ENCODE assay signal across 8 mouse cellular contexts in the genomic region with DNA sequence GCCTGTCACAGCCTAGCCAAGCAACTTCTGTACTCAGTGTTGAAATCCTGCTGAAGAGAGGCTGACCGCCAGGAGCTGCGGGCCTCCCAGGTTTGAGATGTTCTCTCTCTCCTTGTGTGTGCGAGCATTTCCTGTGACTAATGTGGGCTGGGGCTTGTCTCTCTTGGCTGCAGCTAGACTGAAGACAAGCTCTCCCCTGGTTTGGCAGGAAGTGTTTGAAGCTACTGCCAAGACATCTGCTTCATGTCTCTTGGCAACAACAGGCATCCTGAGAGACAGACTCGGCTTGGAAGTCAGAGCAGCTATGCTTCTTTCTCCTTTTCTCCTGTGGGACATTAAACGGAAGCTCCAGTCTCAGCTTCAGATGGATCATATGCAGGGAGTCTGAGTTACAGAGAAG. TPM values are rescaled to one million over a fixed set of nuclear protein-coding genes. Genes with fewer than 3 reads are reported as not detected.
DNase-seq lines count a peak whose midpoint lies in the region; ATAC-seq and TF ChIP-seq lines count a peak whose summit lies in the region.

No protein-coding gene starts in this region.

- TF ChIP-seq RAD21 in CH12.LX (IDR thresholded peaks at IDR 0.05; ENCODE audit: low read depth, low read length), result no peak

- DNase-seq in CH12.LX (ENCODE audit: extremely low read depth), result peak; percentile 21
- peak; percentile 49 for DNase-seq in adrenal gland, postnatal 25 days
- peak; percentile 90 for DNase-seq in forebrain, postnatal 0 days
- peak; percentile 89 to 92 for DNase-seq in heart, postnatal 10 days
- DNase-seq in layer of hippocampus, adult 2 months (ENCODE audit: low spot score in 2 of 2), result peak; percentile 65 to 87
- peak; percentile 47 for DNase-seq in lung, adult 2 months
- DNase-seq in right cerebral cortex, postnatal 10 days (ENCODE audit: low spot score in 2 of 2), result peak; percentile 86 to 92
- no peak for DNase-seq in yolk sac, embryonic 10.5 days (ENCODE audit: low spot score)

- no peaks in the 10 kb centered on the region for H3K79me2 ChIP-seq in CH12.LX (replicated peaks; ENCODE audit: control insufficient read depth, extremely low read depth, insufficient read depth, poor library complexity, severe bottlenecking)

- no peaks in the 10 kb centered on the region for H3K27me3 ChIP-seq in CH12.LX (replicated peaks)
- no peaks in the 10 kb centered on the region for H3K27me3 ChIP-seq in forebrain, postnatal 0 days (ENCODE audit: insufficient read depth, low read length)

- H3K36me3 ChIP-seq in CH12.LX (replicated peaks in 1 of 2; ENCODE audit: control insufficient read depth in 1 of 2, insufficient read depth in 1 of 2, low read length in 1 of 2), result no peaks in the 10 kb centered on the region
- H3K36me3 ChIP-seq in forebrain, postnatal 0 days (ENCODE audit: insufficient read depth), result no peaks in the 10 kb centered on the region

- H3K9ac ChIP-seq in CH12.LX (ENCODE audit: insufficient read depth, low read depth), result no peak overlapping the region
- no peak overlapping the region for H3K9ac ChIP-seq in forebrain, postnatal 0 days

- WGBS in forebrain, postnatal 0 days, result 45% methylated on average over 5 of the region's 5 CpGs
- 27% methylated on average over 5 of the region's 5 CpGs for WGBS in lung, adult 2 months

- peaks cover 5% of the 10 kb centered on the region for H3K9me3 ChIP-seq in CH12.LX (replicated peaks; ENCODE audit: low read length)
- no peaks in the 10 kb centered on the region for H3K9me3 ChIP-seq in forebrain, postnatal 0 days (ENCODE audit: low read length)

- no peak for TF ChIP-seq CTCF in CH12.LX (conservative IDR thresholded peaks at IDR 0.05 in 1 of 2, IDR thresholded peaks at IDR 0.05 in 1 of 2; ENCODE audit: low read depth in 2 of 2, low read length in 2 of 2)
- TF ChIP-seq CTCF in forebrain, postnatal 0 days (IDR thresholded peaks at IDR 0.05; ENCODE audit: low read depth), result no peak
- TF ChIP-seq CTCF in layer of hippocampus, adult 2 months (conservative IDR thresholded peaks at IDR 0.05), result peak; percentile 46
- TF ChIP-seq CTCF in lung, adult 2 months (IDR thresholded peaks at IDR 0.05; ENCODE audit: insufficient read depth, low read length), result no peak

- in situ Hi-C loops in CH12.LX (cut with MboI; ENCODE audit: low pct_ligation_motif_present, low pct_unique_long_range_greater_than_20kb, low sequenced_read_pairs), result no loop called here

- no peak overlapping the region for H3K4me3 ChIP-seq in CH12.LX (replicated peaks in 1 of 3; ENCODE audit: low read depth in 2 of 3, low read length in 2 of 3, poor library complexity in 1 of 3)
- no peak overlapping the region for H3K4me3 ChIP-seq in forebrain, postnatal 0 days (ENCODE audit: low read depth, low read length)
- no peak overlapping the region for H3K4me3 ChIP-seq in layer of hippocampus, adult 2 months
- H3K4me3 ChIP-seq in lung, adult 2 months (replicated peaks; ENCODE audit: extremely low read depth, low read depth, low read length), result no peak overlapping the region

- dilution Hi-C loops in CH12.LX (cut with MboI; ENCODE audit: extremely low pct_ligation_motif_present, extremely low pct_unique_long_range_greater_than_20kb, low sequenced_read_pairs), result no loop called here

- TF ChIP-seq POLR2A in CH12.LX (IDR thresholded peaks at IDR 0.05; ENCODE audit: low read depth, low read length), result no peak
- TF ChIP-seq POLR2A in lung, adult 2 months (IDR thresholded peaks at IDR 0.05; ENCODE audit: borderline replicate concordance, extremely low read depth, low read depth, low read length), result peak; percentile 29; the same call in 1 of the 2 replicates

- ATAC-seq in forebrain, postnatal 0 days, result peak; percentile 96

- H3K4me2 ChIP-seq in CH12.LX (ENCODE audit: insufficient read depth, low read depth, poor library complexity, severe bottlenecking), result no peak overlapping the region
- H3K4me2 ChIP-seq in forebrain, postnatal 0 days (ENCODE audit: low read depth), result 0 out of 2 replicates have a peak overlapping the region, but pooled peaks have one; percentile 13

- no peak for TF ChIP-seq EP300 in CH12.LX (IDR thresholded peaks at IDR 0.05; ENCODE audit: low read length)

- H3K27ac ChIP-seq in CH12.LX (ENCODE audit: insufficient read depth, low read depth), result no peak overlapping the region
- peak overlapping the region; percentile 79 for H3K27ac ChIP-seq in forebrain, postnatal 0 days (ENCODE audit: low read depth, low read length)
- peak overlapping the region; percentile 89 for H3K27ac ChIP-seq in layer of hippocampus, adult 2 months

- intact Hi-C loops in heart, postnatal 10 days (cut with DNase I), result loop anchor here (5.0 kb wide), 1 partner anchor 85 kb away; no protein-coding TSS in a partner anchor

- H3K4me1 ChIP-seq in CH12.LX (ENCODE audit: control insufficient read depth in 1 of 2, insufficient read depth in 2 of 2), result peaks cover 19 to 52% of the 10 kb centered on the region in 2 experiments
- H3K4me1 ChIP-seq in forebrain, postnatal 0 days (ENCODE audit: insufficient read depth), result no peaks in the 10 kb centered on the region
- H3K4me1 ChIP-seq in lung, adult 2 months (ENCODE audit: control insufficient read depth, insufficient read depth, low read length), result peaks cover 13% of the 10 kb centered on the region

TF ChIP-seq in CH12.LX, 34 proteins besides CTCF, POLR2A, EP300 and RAD21:
- TF ChIP-seq MAZ (IDR thresholded peaks at IDR 0.05; ENCODE audit: low read depth, low read length) (no peak), NRF1 (IDR thresholded peaks at IDR 0.05; ENCODE audit: low read depth, low read length) (no peak), MAFK (IDR thresholded peaks at IDR 0.05; ENCODE audit: insufficient replicate concordance, low read length) (no peak), MYC (IDR thresholded peaks at IDR 0.05; ENCODE audit: low read depth, low read length) (no peak), MXI1 (IDR thresholded peaks at IDR 0.05; ENCODE audit: low read depth, low read length) (no peak), TBP (conservative IDR thresholded peaks at IDR 0.05; ENCODE audit: low read depth, low read length) (no peak), USF1 (IDR thresholded peaks at IDR 0.05; ENCODE audit: low read depth, low read length) (no peak)

RNA-seq across cellular contexts. Expression of gene Hs1bp3, which starts 44.2 kb away (rescaled TPM):
- total RNA-seq in CH12.LX (2012; rRNA removed) (4.0 and 4.7 TPM in 2 replicates), CH12.LX (2014; rRNA removed) (2.6 and 2.9 TPM in 2 replicates)
- polyA plus RNA-seq in CH12.LX (2012; ENCODE audit: insufficient read length, low read depth), result 8.2 and 10.1 TPM in 2 replicates
- 13.6 and 22.3 TPM in 2 replicates for total RNA-seq in adrenal gland, postnatal 25 days (2021)
- total RNA-seq in forebrain, postnatal 0 days (2014; rRNA removed), result 5.5 and 7.0 TPM in 2 replicates
- 4.2 and 5.8 TPM in 2 replicates for polyA plus RNA-seq in forebrain, postnatal 0 days (2015; fragmentation: Nextera tagmentation; extraction: Ambion mirVana)
- 10 to 100 TPM; 11.3 to 15.1 TPM for total RNA-seq in heart, postnatal 10 days (2021)
- 10 to 100 TPM; 12.2 to 15.1 TPM for total RNA-seq in layer of hippocampus, adult 2 months (2021)
- 21.7 and 25.8 TPM in 2 replicates for polyA plus RNA-seq in lung, adult 2 months (2012; rRNA removed)

RNA-seq across cellular contexts. Expression of gene Gdf7, which starts 55.7 kb away (rescaled TPM):
- not detected in 2 replicates for total RNA-seq in CH12.LX (2012; rRNA removed)
- total RNA-seq in CH12.LX (2014; rRNA removed), result not detected in 2 replicates
- not detected in 2 replicates for polyA plus RNA-seq in CH12.LX (2012; ENCODE audit: insufficient read length, low read depth)
- not detected in 2 replicates for total RNA-seq in adrenal gland, postnatal 25 days (2021)
- total RNA-seq in forebrain, postnatal 0 days (2014; rRNA removed), result 0.14 and 0.54 TPM in 2 replicates
- polyA plus RNA-seq in forebrain, postnatal 0 days (2015; fragmentation: Nextera tagmentation; extraction: Ambion mirVana), result 0.10 and 0.18 TPM in 2 replicates
- total RNA-seq in heart, postnatal 10 days (2021), result under 1 TPM in 1 of 2 experiments, not detected in 1; 0.48 TPM
- not detected for total RNA-seq in layer of hippocampus, adult 2 months (2021)
- 0.24 and 0.25 TPM in 2 replicates for polyA plus RNA-seq in lung, adult 2 months (2012; rRNA removed)
